In genomic region chr5:24635526-24636141, GRCm38 (mm10) we compare ENCODE assay signal across 12 mouse cellular contexts. TPM values are rescaled to one million over a fixed set of nuclear protein-coding genes. Genes with fewer than 3 reads are reported as not detected.
"Had no signal": no experiment of that assay in that cellular context is flagged by ENCODE, and none has a peak within 500 bp of the region (broad histone marks: within the 10 kb centered on the region; RNA-seq: fewer than 3 reads in every experiment).

No protein-coding gene starts in this region.

- H3K27me3 ChIP-seq: midbrain, embryonic 15.5 days; neural tube, embryonic 13.5 days; stomach, embryonic 15.5 days had no signal

- H3K36me3 ChIP-seq: limb, embryonic 13.5 days; midbrain, embryonic 15.5 days; neural tube, embryonic 13.5 days; stomach, embryonic 15.5 days had no signal

- H3K4me2 ChIP-seq: limb, embryonic 13.5 days; midbrain, embryonic 15.5 days; neural tube, embryonic 13.5 days; stomach, embryonic 15.5 days had no signal

- H3K4me1 ChIP-seq: limb, embryonic 13.5 days; neural tube, embryonic 13.5 days; stomach, embryonic 15.5 days had no signal

- H3K27ac ChIP-seq: limb, embryonic 13.5 days; liver, embryonic 14.5 days; midbrain, embryonic 15.5 days; neural tube, embryonic 13.5 days; stomach, embryonic 15.5 days had no signal

- H3K9me3 ChIP-seq: limb, embryonic 13.5 days; midbrain, embryonic 15.5 days; neural tube, embryonic 13.5 days; stomach, embryonic 15.5 days had no signal

- H3K4me3 ChIP-seq: limb, embryonic 13.5 days; midbrain, embryonic 15.5 days; neural tube, embryonic 13.5 days; stomach, embryonic 15.5 days had no signal

- ATAC-seq: midbrain, embryonic 15.5 days had no signal

- H3K9ac ChIP-seq: limb, embryonic 13.5 days; liver, embryonic 14.5 days; midbrain, embryonic 15.5 days; neural tube, embryonic 13.5 days; stomach, embryonic 15.5 days had no signal

- DNase-seq: kidney, postnatal 14 days; left cerebral cortex, postnatal 4 days; lung, adult 18-20 months; retina, postnatal 1 day; thymus, adult 2 months; thymus, postnatal 25 days had no signal

RNA-seq across cellular contexts. Expression of gene Smarcd3, which starts 11.4 kb away (rescaled TPM):
- total RNA-seq: megakaryocyte-erythroid progenitor cell, adult 5-6 weeks had no signal
